Mouse (Mus musculus) embryonic facial prominence, embryonic 13.5 days (tissue): Measurements from ENCODE around the gene Lgi1. TPM values are rescaled to one million over a fixed set of nuclear protein-coding genes. Genes with fewer than 3 reads are reported as not detected.

Source experiments
- ATAC-seq: fragments of 200-750 bp; cut with Nextera tagmentation; 2 replicates; pipeline ENCODE4 v1.8.0; 2017; ENCODE audit warnings: low read depth; ENCODE audit not compliant: insufficient number of reproducible peaks, insufficient read depth, low FRiP score, low TSS enrichment
- H3K27ac ChIP-seq: fragments of 300-500 bp; sonication (generic); 2 replicates; pipeline ENCODE4 v1.5.1; 2015; ENCODE audit warnings: moderate library complexity, mild to moderate bottlenecking, inconsistent platforms
- H3K27me3 ChIP-seq: fragments of 300-500 bp; sonication (generic); 2 replicates; pipeline ENCODE4 v1.6.1; 2015; ENCODE audit warnings: mild to moderate bottlenecking, inconsistent platforms
- H3K36me3 ChIP-seq: fragments of 300-500 bp; sonication (generic); 2 replicates; pipeline ENCODE4 v1.6.1; 2015; ENCODE audit warnings: mild to moderate bottlenecking, inconsistent platforms
- H3K4me1 ChIP-seq: fragments of 300-500 bp; sonication (generic); 2 replicates; pipeline ENCODE4 v1.6.1; 2015; ENCODE audit warnings: inconsistent platforms
- H3K4me2 ChIP-seq: fragments of 300-500 bp; sonication (generic); 2 replicates; pipeline ENCODE4 v1.6.1; 2015; ENCODE audit warnings: moderate library complexity, mild to moderate bottlenecking, inconsistent platforms
- H3K4me3 ChIP-seq: fragments of 300-500 bp; sonication (generic); 2 replicates; pipeline ENCODE4 v1.5.1; 2015; ENCODE audit warnings: mild to moderate bottlenecking, inconsistent platforms
- H3K9ac ChIP-seq: fragments of 300-500 bp; sonication (generic); 2 replicates; pipeline ENCODE4 v1.6.1; 2015; ENCODE audit warnings: mild to moderate bottlenecking, inconsistent platforms
- H3K9me3 ChIP-seq: fragments of 300-500 bp; sonication (generic); 2 replicates; pipeline ENCODE4 v1.6.1; 2016; ENCODE audit warnings: inconsistent platforms
- WGBS: fragments of 180-500 bp; shearing (Covaris S2); methylation state at CpG from one replicate; pipeline ENCODE4 v1.1.7; 2015; ENCODE audit warnings: mixed read lengths; 5-methylcytosine and 5-hydroxymethylcytosine counted together
- polyA plus RNA-seq: library from polyadenylated mRNA; unstranded; fragments of >200 nt; fragmentation: Nextera tagmentation; extraction: Ambion mirVana; gene quantifications from 2 replicates; pipeline ENCODE4 v1.2.1, GENCODE M21; 2015

Lgi1 gene
- polyA plus RNA-seq, 1 experiment from 2014 or later, result 0.77 TPM

- Histone ChIP-seq H3K9ac (no peak overlapping the region), H3K4me1 (peaks cover 4% of the 10 kb centered on the region; the same call in 1 of the 2 replicates), H3K27ac (no peak overlapping the region), H3K36me3 (no peaks in the 10 kb centered on the region), H3K27me3 (no peaks in the 10 kb centered on the region), H3K4me3 (no peak overlapping the region), H3K4me2 (no peak overlapping the region), H3K9me3 (no peaks in the 10 kb centered on the region)
- WGBS, result 87% methylated on average over 2 of the region's 2 CpGs
- ATAC-seq, result no peak
These were observed 86.9 kb downstream of the Lgi1 start for GRCm38 (mm10) chr19:38351202-38351601.

- Histone ChIP-seq H3K9ac (no peak overlapping the region), H3K27ac (no peak overlapping the region), H3K27me3 (no peaks in the 10 kb centered on the region), H3K36me3 (no peaks in the 10 kb centered on the region), H3K4me1 (peaks cover 7% of the 10 kb centered on the region; the same call in 1 of the 2 replicates), H3K9me3 (no peaks in the 10 kb centered on the region), H3K4me2 (no peak overlapping the region), H3K4me3 (no peak overlapping the region)
- ATAC-seq, result no peak
- 86% methylated on average over 3 of the region's 3 CpGs for WGBS
These were observed 87.4 kb downstream of the Lgi1 start for GRCm38 (mm10) chr19:38351728-38352127.

GRCm38 (mm10) chr19:38352495-38353130, 88.3 kb downstream of the Lgi1 start:
- Histone ChIP-seq H3K27ac (no peak overlapping the region), H3K4me2 (no peak overlapping the region), H3K4me3 (no peak overlapping the region), H3K9ac (no peak overlapping the region), H3K27me3 (no peaks in the 10 kb centered on the region), H3K9me3 (no peaks in the 10 kb centered on the region), H3K4me1 (peaks cover 7% of the 10 kb centered on the region; the same call in 1 of the 2 replicates), H3K36me3 (no peaks in the 10 kb centered on the region)
- no peak for ATAC-seq
- 42% methylated on average over 6 of the region's 6 CpGs for WGBS

GRCm38 (mm10) chr19:38354279-38354678, 89.9 kb downstream of the Lgi1 start:
- Histone ChIP-seq H3K27ac (no peak overlapping the region), H3K36me3 (no peaks in the 10 kb centered on the region), H3K9ac (no peak overlapping the region), H3K4me1 (peaks cover 3% of the 10 kb centered on the region; the same call in 1 of the 2 replicates), H3K4me3 (no peak overlapping the region), H3K9me3 (no peaks in the 10 kb centered on the region), H3K4me2 (no peak overlapping the region), H3K27me3 (no peaks in the 10 kb centered on the region)
- WGBS, result 80% methylated on average over 1 of the region's 1 CpGs
- no peak for ATAC-seq

- Histone ChIP-seq H3K27me3 (no peaks in the 10 kb centered on the region), H3K4me2 (no peak overlapping the region), H3K9ac (no peak overlapping the region), H3K36me3 (no peaks in the 10 kb centered on the region), H3K27ac (no peak overlapping the region), H3K4me1 (peaks cover 3% of the 10 kb centered on the region; the same call in 1 of the 2 replicates), H3K9me3 (no peaks in the 10 kb centered on the region), H3K4me3 (no peak overlapping the region)
- WGBS, result 65% methylated on average over 10 of the region's 10 CpGs
- ATAC-seq, result no peak
These were observed 90.6 kb downstream of the Lgi1 start for GRCm38 (mm10) chr19:38354819-38355360.

GRCm38 (mm10) chr19:38356211-38356828, 92.0 kb downstream of the Lgi1 start:
- H3K27me3 ChIP-seq, result no peaks in the 10 kb centered on the region
- no peak for ATAC-seq
- no peak overlapping the region for H3K4me3 ChIP-seq
- no peaks in the 10 kb centered on the region for H3K36me3 ChIP-seq
- no peak overlapping the region for H3K27ac ChIP-seq
- H3K9me3 ChIP-seq, result no peaks in the 10 kb centered on the region
- peaks cover 3% of the 10 kb centered on the region; the same call in 1 of the 2 replicates for H3K4me1 ChIP-seq
- 60% methylated on average over 8 of the region's 8 CpGs for WGBS
- H3K9ac ChIP-seq, result no peak overlapping the region
- H3K4me2 ChIP-seq, result no peak overlapping the region

GRCm38 (mm10) chr19:38357956-38358623, 93.8 kb downstream of the Lgi1 start:
- Histone ChIP-seq H3K4me2 (no peak overlapping the region), H3K4me3 (no peak overlapping the region), H3K27ac (no peak overlapping the region), H3K4me1 (peaks cover 3% of the 10 kb centered on the region; the same call in 1 of the 2 replicates), H3K9me3 (no peaks in the 10 kb centered on the region), H3K9ac (no peak overlapping the region), H3K27me3 (no peaks in the 10 kb centered on the region), H3K36me3 (no peaks in the 10 kb centered on the region)
- no peak for ATAC-seq
- 75% methylated on average over 9 of the region's 9 CpGs for WGBS

GRCm38 (mm10) chr19:38359287-38359686, 95.0 kb downstream of the Lgi1 start:
- Histone ChIP-seq H3K27me3 (no peaks in the 10 kb centered on the region), H3K27ac (no peak overlapping the region), H3K4me2 (no peak overlapping the region), H3K4me3 (no peak overlapping the region), H3K9ac (no peak overlapping the region), H3K4me1 (peaks cover 3% of the 10 kb centered on the region; the same call in 1 of the 2 replicates), H3K9me3 (no peaks in the 10 kb centered on the region), H3K36me3 (no peaks in the 10 kb centered on the region)
- ATAC-seq, result no peak
- 85% methylated on average over 1 of the region's 1 CpGs for WGBS

Other genes starting within 250 kb of the Lgi1 start
- gene Myof, start 221.0 kb upstream of the Lgi1 start, polyA plus RNA-seq, result 12.2 and 12.7 TPM in 2 replicates
- 19.1 and 21.8 TPM in 2 replicates for gene Cep55, start 209.5 kb upstream of the Lgi1 start, polyA plus RNA-seq
- not detected in 2 replicates for gene Ffar4, start 167.5 kb upstream of the Lgi1 start, polyA plus RNA-seq
- 2.3 and 21.4 TPM in 2 replicates for gene Rbp4, start 139.3 kb upstream of the Lgi1 start, polyA plus RNA-seq
- gene Pde6c, start 131.8 kb upstream of the Lgi1 start, polyA plus RNA-seq, result not detected in 2 replicates
- gene Fra10ac1, start 40.4 kb upstream of the Lgi1 start, polyA plus RNA-seq, result 46.0 and 48.0 TPM in 2 replicates
- gene Slc35g1, start 131.4 kb downstream of the Lgi1 start, polyA plus RNA-seq, result 2.1 and 3.2 TPM in 2 replicates
- gene Plce1, start 216.6 kb downstream of the Lgi1 start, polyA plus RNA-seq, result 3.1 and 3.9 TPM in 2 replicates